Mouse (Mus musculus) cerebellum, adult 9-10 months (tissue): Measurements from ENCODE around the gene C2cd4d.

ENCODE experiments used
- DNase-seq: peaks from one replicate; pipeline ENCODE4 v3.0.0; 2022

C2cd4d gene

GRCm38 (mm10) chr3:94377028-94377923, 15.0 kb downstream of the C2cd4d start:
- DNase-seq = no peak

GRCm38 (mm10) chr3:94379831-94380510, 17.7 kb downstream of the C2cd4d start:
- DNase-seq = no peak

- DNase-seq = no peak
These were observed 20.1 kb downstream of the C2cd4d start for GRCm38 (mm10) chr3:94382308-94382707.

- DNase-seq = no peak
These were observed 21.2 kb downstream of the C2cd4d start for GRCm38 (mm10) chr3:94383476-94383875.

DNA sequence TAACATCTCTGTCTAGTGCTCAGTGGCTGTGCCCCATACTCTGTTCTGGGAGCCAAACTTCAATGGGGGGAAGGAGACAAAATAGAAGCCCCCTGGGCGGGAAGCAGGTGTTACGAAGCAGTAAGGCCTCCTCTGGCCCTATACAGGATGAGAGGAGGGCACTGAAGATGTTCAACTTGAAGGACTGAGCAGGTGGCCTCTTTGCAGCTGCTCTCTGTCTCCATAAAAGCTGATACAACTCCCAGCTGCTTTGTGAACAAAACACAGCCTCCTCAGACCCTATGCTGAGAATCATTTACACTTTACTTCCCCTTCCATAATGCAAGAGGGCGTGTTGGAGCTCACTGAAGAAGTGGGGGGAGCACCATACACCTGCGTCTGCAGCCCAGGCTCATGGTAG, 24.4 kb downstream of the C2cd4d start:
- no peak for DNase-seq

DNA sequence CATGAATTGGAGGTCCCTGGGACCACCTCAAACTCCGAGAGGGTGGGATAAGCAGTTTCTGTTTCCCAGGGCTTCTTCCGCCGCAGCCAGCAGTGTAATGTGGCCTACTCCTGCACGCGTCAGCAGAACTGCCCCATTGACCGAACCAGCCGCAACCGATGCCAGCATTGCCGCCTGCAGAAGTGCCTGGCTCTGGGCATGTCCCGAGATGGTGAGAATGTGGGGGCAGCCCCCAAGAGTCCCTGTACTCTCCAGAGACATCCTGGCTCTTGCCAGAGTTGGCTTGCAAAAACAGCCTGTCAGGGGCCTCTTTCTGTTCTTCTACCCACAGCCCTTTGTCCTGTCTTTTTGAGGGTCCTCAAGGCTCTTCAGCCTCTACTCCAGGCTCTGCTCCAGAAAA, 25.2 kb downstream of the C2cd4d start:
- DNase-seq = no peak

DNA sequence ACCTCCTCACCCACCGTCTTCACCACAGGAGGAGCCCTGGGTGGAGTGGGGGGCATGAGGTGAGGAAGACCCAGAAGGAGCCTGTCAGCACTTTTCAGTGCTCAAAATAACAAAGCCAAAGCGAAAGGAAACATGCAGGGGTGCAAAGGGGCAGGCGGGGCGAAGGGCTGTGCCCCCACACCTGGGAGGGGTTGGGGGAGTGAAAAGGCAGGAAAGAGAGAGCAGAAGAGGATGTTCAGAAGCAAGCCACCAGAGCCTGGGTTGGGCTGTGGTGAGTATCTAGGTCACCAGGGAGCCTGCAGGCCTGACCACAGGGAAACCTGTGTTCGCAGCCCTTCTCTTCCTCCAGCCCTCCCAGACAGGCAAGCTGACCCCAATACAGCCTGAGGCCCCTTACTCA, 25.8 kb downstream of the C2cd4d start:
- no peak for DNase-seq

DNA sequence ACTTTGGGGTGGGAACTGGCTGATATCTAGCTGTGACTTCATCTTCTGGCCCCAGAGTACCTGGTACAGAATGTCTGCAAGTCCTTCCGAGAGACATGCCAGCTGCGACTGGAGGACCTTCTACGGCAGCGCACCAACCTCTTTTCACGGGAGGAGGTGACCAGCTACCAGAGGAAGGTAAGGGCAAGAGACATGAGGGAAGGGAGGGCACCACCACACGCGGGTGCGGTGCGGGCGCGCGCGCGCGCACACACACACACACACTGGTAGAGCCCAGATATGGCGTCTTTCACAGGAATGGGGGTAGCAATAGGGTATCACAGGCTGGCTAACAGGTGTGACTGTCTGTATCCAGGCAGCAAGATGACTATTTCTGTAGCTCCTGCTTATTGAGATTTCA, 27.2 kb downstream of the C2cd4d start:
- DNase-seq = no peak

DNA sequence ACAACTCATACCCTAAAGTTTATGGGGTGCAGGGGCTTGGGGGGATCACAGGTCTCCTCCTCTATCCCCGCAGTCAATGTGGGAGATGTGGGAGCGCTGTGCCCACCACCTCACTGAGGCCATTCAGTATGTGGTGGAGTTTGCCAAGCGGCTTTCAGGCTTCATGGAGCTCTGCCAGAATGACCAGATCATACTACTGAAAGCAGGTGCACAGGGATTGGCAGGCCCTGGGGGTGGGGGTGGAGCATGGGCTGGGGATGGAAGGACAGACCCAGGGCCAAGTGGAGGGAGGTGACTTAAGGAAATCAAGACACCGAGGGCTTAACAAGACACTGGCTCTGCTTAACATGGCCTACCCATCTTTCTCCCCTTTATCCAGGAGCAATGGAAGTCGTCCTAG, 28.8 kb downstream of the C2cd4d start:
- DNase-seq = no peak

DNA sequence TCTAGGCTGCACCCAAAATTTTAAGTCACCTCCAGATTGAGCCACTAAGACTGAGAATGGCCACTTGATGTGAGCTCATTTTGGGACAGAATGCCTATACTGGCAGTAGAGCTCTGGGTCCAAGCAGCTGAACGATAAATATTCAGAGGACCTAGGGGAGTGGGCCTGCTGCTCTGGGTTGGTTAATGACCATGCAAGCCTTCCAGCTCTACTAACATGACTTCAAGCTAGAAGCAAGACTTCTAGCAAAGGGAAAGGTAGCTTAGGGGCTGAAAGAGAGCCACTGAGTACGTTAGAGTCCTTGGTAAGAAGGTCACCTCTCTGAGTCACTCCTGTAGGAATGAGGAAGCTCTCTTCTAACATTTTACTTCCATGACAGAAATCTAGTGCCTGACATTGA, 29.9 kb downstream of the C2cd4d start:
- DNase-seq = no peak

DNA sequence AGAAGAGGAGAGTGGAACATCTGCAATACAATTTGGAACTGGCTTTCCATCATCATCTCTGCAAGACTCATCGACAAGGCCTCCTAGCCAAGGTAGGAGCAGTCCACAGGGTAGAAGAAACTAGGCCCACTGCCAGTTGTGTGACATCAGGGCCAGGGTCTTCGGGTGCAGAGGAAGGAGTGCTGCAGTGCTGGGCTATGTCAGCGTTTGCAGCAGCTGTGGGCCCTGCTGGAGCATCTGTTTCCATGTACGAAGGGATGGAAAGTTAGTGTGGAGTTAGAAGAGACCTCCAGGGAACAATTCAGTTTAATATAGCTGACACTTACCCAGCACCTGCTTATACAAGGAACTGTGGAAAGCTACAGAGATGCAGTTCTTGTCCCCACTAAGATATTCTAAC, 30.8 kb downstream of the C2cd4d start:
- DNase-seq = no peak

GRCm38 (mm10) chr3:94396336-94396735, 34.1 kb downstream of the C2cd4d start:
- no peak for DNase-seq

GRCm38 (mm10) chr3:94396851-94397250, 34.6 kb downstream of the C2cd4d start:
- DNase-seq = no peak

DNA sequence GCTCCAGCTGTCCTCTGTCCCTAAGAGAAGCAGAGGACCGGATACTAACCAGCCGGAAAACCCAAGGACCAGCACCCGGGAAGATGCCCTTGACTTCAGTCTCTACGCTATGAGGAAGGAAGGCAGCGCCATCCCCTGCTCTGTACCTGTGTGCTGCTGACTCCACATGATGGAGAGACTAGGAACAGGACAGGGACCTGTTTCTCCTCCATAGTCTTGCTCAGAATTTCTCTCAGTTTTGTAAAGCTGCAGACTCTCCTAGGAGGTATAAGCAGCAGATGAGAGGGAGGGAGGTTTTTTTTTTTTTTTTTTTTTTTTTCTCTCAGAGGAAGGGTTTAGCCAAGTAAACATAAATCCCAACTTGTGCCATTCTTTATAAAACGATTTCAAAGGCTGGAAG, 36.0 kb downstream of the C2cd4d start, which contains the start of gene Lingo4:
TSS of gene Lingo4 (plus strand) at position 301 of the 400 bp plus-strand sequence.
- no peak for DNase-seq

DNA sequence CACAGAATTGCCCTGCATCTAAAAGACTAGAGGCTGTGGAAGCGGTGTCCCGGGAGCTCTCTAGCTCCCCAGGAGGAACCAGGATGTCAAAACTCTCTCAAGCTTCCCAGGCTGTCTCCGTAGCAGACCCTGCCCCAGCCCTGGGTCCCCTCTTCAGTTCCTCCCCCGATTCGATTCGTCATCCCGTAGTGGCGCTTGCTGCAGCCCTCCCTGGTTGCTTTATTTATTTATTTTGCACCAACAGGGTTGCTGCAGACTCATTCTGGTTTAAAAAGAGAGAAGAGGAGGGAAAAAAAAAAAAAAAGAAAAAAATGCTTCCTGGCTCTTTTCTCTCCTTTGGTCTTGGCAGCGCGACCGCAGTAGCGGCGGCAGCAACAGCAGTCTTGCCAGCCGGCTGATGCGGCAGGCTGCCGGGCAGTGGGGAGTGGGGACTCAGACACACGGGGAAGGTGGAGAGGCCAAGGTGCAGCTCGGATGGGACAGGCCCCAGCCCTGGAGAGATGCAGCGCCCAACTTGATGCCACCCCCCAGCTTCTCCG, 36.8 kb downstream of the C2cd4d start:
- DNase-seq = peak; percentile 40

DNA sequence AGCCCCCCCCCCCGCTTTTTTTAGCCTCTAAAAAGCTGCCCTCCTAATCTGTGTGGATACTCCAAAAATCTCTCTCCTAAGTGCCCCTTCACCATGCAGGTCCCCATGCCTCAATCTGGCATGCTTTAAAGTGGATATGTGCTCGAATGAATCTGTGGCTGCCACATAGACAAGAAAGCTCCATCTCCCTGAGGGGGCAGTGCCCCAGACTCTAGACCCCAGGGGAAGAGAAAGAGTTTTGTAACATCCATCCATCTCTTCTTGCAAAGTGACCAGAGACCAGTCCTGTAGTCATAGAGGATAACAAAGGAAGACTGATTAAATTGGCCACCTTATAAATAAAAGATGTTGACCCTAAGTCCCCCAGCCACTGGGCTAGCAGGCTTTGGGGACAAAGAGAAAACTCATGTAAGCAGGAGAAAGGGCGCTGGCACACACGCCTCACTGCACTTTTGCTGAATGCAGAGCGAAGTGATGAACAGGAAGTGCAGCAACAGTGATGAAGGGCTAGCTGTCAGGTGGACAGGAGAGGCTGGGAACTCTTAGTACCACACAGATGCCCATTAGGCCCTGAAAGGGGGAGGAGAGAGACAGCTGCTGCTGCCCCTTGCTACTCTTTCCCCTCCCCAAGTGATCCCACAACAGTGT, 37.5 kb downstream of the C2cd4d start:
- no peak for DNase-seq

DNA sequence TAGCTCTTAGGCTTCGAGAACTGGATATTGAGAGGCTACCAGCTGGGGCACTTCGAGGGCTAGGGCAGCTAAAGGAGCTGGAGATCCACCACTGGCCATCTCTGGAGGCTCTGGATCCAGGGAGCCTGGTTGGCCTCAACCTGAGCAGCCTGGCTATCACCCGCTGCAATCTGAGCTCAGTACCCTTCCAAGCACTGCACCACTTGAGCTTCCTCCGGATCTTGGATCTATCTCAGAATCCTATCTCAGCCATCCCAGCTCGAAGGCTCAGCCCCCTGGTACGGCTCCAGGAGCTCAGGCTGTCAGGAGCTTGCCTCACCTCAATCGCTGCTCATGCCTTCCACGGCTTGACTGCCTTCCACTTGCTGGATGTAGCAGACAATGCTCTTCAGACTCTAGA, 40.2 kb downstream of the C2cd4d start:
- DNase-seq = no peak

- DNase-seq = no peak
These were observed 42.3 kb downstream of the C2cd4d start for GRCm38 (mm10) chr3:94404366-94405054.

- DNase-seq = no peak
These were observed 43.3 kb downstream of the C2cd4d start for GRCm38 (mm10) chr3:94405561-94405960.

GRCm38 (mm10) chr3:94412530-94412929, 50.3 kb downstream of the C2cd4d start:
- no peak for DNase-seq

DNA sequence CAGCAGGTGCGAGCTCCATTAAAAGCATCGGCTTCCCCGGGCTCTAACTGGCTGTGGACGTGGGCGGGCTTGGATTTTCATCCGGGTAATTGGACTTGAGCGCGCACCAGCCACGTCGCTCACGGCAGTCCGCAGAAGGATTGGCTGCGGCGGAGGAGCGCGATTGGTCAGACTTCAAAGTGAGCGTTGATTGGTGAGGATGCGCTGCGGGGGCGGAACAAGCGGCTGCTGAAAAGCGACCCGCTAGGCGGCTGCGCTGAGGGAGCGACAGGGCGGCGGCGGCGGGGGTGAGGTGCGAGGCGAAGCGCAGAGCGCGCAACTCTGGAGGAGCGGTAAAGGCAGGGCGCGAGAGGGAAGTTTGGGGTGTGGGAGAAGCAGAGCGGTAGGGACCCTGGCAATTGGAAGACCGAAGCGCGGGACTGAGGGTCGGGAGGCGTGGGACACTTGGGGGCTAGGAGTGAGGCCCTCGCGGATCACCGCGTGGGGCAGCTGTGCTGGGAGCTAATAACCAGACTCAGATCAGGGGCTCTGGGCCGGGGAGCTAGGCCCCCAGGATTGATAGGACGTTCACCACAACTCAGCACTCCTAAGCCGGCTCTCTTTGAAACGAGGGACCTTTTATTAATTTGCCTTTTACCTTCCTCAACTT, 50.9 kb downstream of the C2cd4d start, which contains the start of gene Tdrkh:
TSS of gene Tdrkh (plus strand) at position 243 of the 649 bp plus-strand sequence.
- DNase-seq = peak; percentile 97
